Mouse (Mus musculus) urinary bladder, postnatal 14 days (tissue): ENCODE measurements at regions not wholly inside any gene's neighbourhood (a gene's known extent, or its start where the extent isn't known, plus 50 kb on each side); places are given as distances from the start of the nearest gene placed in this dataset.
"Not testable (repeated sequence)": the region's sequence is repeated elsewhere in the genome, so short reads cannot be mapped to it uniquely, and the experiment has no call there.

Source experiments
- DNase-seq: peaks from one replicate; pipeline ENCODE4 v3.0.0; 2021; ENCODE audit warnings: low spot score

DNA sequence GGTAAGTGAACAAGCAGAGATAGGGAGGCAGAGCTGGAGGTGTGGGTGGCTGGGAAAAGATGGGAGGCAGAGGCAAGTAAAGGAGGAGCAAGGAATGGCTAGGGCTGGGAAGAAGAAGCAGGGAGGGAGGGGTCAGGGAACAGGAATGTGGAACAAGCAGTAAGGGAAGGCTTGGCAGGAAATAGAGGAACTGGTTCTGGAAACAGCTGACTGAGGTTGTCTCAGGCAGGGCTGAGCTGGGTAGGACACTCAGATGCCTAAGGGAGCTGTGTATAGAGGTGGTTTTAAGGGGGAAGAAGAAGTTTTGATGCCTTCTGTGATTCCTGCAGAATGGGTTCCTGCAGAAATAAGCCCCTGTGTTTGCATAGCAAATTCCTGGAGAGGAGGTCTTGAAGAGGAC is 92.7 kb downstream of the Nucb2 start:
- DNase-seq: no peak

- DNase-seq: no peak
These were observed 96.2 kb downstream of the Nucb2 start for GRCm38 (mm10) chr7:116600340-116600739.

GRCm38 (mm10) chr7:116603167-116603839 is 99.1 kb downstream of the Nucb2 start:
- no peak for DNase-seq

GRCm38 (mm10) chr7:116603840-116604194 is 99.6 kb downstream of the Nucb2 start:
- DNase-seq: no peak

DNA sequence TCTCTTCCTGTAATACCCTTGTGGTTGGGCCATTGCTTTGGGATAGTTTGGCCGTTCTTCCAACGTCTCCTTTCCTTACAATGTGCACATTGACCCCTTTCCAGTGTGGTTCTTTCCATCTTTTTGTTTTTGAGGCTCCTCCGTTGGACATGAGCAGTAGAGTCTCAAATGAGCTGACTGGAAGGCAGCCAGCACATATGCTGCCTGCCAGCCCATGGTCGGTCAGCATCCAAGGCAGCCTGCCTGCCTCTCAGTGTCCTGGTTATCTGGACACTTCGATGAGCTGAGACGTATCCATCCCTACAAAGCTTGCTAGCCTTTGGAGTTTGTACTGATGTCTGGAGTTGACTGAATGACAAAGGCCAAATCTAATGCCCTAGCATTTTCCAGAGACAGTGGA is 102.1 kb downstream of the Nucb2 start:
- no peak for DNase-seq

- DNase-seq: no peak
These were observed 102.7 kb downstream of the Nucb2 start for GRCm38 (mm10) chr7:116606751-116607483.

- no peak for DNase-seq
These were observed 103.6 kb downstream of the Nucb2 start for GRCm38 (mm10) chr7:116607628-116608225.

GRCm38 (mm10) chr7:116608350-116609085 is 104.3 kb downstream of the Nucb2 start:
- DNase-seq: peak; percentile 64

- DNase-seq: no peak
These were observed 105.2 kb downstream of the Nucb2 start for GRCm38 (mm10) chr7:116609406-116609805.

DNA sequence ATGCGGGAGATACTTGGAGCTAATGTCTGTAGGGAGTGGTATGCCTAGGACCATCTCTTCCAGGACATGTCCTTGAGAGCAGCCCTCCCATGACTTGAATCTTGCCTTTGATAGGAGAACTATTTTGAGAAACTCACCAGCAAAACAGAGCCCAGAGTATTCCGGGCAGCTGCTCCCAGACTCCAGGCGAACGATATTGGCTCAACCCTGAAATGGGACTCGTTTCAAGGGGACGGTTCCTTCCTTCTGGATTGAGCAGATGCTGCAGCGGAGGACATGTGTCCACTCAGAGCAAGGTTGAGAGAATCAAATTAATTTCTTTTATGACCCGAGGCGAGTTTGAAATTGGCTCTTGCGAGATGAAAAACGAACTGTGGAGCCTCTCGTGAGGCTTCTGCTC is 105.7 kb downstream of the Nucb2 start:
- DNase-seq: no peak

GRCm38 (mm10) chr7:116615984-116616383 is 111.8 kb downstream of the Nucb2 start:
- DNase-seq: no peak

DNA sequence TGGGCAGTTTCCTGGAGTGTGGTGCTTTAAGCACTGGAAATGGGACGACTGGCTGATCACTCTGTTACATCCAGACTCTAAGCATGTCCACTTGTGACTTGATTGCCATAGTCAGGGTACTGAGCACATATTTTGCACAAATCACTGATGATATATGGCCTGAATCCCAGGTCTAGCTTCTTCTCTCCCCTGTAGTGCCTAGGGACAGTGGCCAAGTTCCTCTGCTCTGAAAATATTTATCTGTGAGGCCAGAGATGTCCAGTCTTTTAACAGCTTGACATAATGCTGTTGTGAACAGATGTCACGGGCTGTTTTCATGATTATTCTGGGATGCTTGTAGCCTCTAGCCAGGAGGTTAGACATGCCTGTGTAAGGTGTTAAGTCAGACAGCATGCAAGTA is 115.5 kb downstream of the Nucb2 start:
- DNase-seq: no peak

DNA sequence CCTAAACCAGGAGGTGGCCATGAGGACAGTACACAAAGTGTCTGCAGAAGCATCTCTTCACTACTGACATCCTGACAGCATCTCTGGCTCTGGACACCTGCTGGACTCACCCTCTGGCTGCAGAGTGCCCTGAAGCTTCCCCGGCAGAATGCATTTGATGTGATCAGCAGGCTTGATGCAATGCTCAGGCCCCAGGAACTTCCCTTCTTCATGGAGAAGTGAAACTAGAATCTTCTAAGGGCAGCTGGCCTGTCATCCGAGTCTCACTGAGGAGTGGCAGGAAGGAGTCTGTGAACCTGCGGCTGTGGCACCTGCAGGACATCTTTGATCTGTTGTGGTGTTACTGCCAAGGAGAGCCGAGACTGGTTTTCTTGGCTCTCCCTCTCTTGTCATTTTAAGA is 116.2 kb downstream of the Nucb2 start:
- no peak for DNase-seq

DNA sequence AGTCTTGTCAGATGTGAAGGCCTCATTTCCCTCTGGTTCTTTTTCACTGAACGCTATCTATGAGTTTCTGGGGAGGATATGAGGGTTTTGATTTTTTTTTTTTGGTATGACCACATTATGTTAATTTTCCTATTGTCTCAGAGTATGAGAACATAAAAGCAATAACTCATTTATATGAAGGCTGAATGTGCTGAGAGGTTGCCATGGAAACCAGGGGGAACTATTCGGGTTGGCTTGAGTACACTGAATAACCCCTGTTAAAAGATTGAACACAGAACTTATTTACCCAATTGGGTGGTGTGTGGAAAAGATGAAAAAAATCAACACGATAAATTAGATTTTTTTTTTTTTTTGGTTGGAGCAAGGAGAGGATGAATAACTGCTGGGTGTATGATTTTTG is 129.0 kb downstream of the Nucb2 start:
- no peak for DNase-seq

DNA sequence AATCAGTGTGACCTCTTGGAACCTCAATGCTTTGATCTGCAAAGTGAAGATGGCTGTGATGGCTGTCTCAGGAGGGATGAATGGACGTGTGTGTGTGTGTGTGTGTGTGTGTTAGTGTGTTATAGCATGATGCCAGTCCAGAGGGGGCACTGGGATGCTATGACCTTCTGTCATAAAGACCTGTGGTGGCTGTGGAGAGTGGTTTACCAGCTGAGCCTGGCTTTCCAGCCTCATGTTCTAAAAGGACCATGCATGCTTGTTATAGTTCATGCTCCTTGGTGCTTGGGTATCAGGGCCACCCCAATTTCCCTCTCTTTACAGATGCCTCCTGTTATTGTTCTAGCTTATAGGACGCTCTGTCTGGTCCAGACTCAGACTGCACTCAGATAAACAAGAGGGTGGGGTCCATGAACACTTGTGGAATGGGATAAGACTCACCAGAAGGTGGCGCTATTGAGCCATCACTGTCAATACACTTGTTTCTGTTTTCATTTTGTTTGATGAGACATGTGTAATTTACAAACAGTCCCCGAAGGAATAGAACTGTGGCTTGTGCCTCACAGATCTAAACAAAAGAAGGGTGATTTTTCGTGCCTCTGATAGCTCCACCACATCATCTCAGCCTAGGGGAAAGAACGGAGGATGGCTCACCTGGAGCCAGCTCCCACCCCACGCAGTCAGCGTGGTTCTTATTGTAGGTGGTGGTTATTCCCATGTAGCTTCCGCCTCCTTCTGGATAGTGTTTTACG is 140.9 kb downstream of the Nucb2 start:
- DNase-seq: peak; percentile 35

DNA sequence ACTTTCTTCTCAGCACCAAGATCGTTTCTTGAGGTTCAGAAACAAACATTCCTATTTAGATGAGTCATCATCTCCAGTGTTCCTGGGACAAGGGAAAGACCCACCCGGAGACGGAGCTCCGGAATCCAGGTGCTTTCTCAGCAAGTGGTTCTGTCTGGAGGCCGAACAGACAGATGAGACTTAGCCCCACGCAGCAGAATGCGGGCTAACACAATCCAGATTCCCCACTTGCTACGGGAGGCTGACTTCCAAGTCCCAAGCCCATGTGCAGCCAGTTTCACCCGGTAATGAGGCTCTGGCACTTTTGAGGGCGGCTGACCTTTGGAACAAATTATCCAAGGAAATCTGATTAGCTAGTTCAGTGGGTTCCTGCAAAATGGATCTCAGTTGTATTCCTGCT is 150.3 kb downstream of the Nucb2 start:
- DNase-seq: no peak

DNA sequence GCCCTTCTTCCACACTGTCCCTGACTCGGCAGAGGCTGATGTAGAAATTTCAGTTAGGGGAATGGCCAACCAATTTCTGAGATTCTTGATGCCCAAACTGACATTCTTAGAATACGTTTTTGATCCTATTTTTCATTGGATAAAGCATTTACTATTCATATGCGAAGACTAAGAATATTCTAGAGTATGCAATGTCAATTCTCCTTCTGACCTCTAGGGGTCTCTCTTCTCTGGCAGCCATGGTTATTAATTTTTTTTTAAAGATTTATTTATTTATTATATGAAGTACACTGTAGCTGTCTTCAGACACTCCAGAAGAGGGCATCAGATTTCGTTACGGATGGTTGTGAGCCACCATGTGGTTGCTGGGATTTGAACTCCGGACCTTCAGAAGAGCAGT is 152.9 kb downstream of the Nucb2 start:
- not testable (repeated sequence) for DNase-seq

DNA sequence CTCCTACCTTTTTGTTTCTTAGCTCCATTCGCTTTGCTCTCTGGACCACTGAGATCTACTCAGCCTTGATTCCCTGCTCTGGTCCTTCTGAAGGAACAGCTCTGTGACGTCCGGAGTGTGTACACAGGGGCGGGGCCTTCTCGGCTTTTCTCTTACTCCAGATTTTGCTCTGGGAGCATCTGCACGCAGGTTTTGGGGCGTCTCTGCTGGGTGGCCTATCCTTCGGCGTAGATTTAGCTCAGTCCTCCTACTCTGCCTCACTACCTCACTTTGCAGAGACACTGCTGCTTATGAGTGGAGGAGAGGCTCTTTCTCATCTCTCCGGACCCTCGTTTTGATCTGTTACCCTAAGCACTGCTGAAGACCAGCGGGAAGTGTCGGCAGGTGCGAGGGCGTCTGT is 161.4 kb downstream of the Nucb2 start:
- DNase-seq: no peak

GRCm38 (mm10) chr7:116674199-116675019 is 170.2 kb downstream of the Nucb2 start:
- DNase-seq: no peak

DNA sequence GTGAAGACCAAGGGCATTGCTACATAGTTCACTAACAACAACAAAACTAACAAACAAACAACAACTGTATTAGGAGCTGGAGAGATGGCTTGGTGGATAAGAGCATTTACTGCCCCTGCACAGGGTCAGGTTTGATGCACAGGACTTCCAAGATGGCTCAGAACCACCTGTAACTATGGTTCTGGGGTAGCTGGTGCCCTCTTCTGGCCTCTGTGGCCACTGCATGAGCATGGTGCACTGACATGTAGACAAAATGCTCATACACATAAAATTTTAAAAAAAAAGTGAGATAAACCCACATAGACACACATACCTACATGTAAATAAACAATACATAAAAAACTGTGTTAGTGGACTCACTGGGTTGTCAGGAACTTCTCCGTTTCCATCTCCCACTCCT is 172.5 kb downstream of the Nucb2 start:
- DNase-seq: no peak

GRCm38 (mm10) chr7:116679195-116679594 is 175.0 kb downstream of the Nucb2 start:
- DNase-seq: no peak
